Mouse (Mus musculus) CD4-positive, CD25-positive, alpha-beta regulatory T cell, adult 2 months (primary cell): ENCODE measurements around the gene Nckap5.
"Not testable (repeated sequence)": the region's sequence is repeated elsewhere in the genome, so short reads cannot be mapped to it uniquely, and the experiment has no call there.

ENCODE experiments used
- DNase-seq: peaks from one replicate; pipeline ENCODE4 v3.0.0-alpha.2; 2012; ENCODE audit warnings: low read depth, low spot score

Nckap5 gene

DNA sequence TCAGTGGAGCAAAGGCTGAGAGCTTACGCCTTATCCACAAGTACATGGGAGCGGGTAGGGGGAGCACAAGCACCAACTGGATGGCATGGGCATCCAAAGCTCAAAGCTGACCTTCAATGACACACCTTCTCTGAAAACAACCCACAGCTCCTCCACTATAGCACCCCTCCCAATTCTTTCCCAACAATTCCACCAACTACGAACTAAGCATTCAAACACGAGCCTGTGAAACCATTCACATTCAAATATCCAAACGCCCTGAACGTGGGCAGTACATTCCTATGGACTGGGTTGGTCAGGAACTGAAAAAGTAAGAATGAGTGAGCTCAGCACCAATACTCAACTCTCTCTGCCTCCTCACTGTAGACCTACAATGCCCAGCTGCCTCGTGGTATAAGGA, 646.8 kb downstream of the Nckap5 start:
- DNase-seq = no peak

DNA sequence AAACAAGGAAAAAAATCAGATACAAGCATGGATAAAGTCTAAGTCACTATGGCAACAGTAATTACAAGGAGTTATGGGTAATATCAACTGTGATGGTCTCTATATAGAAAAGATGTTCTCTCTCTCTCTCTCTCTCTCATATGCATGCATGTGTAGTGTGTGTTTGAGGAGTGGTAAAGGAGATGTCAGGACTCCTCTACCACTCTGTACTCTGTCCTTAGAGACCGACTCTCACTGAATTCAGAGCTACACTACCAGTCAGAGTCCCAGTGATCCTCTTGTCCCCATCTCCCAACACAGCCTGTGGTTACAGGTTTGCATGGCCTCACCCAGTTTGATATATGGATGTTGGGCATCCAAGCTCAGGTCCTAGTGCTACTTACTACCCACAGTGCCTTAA, 662.0 kb downstream of the Nckap5 start:
- DNase-seq = no peak

DNA sequence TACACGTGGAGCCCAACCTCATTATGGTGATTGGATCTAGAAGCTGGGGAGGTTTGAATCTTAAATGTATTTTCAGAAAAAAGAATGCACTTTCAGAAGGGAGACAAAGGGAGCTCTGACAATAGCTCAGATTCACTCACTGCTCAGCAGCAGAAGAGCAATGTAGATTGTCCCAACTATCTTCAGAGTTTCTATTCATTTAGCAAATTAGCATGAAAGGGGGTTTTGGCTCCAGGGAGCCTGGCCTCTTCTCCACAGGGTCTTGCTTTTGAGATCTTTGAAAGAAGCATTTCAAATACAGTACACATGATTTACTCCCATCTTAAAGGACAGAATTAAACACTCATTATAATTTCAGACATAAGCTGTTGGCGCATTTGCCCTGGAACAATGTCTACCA, 662.5 kb downstream of the Nckap5 start:
- no peak for DNase-seq

DNA sequence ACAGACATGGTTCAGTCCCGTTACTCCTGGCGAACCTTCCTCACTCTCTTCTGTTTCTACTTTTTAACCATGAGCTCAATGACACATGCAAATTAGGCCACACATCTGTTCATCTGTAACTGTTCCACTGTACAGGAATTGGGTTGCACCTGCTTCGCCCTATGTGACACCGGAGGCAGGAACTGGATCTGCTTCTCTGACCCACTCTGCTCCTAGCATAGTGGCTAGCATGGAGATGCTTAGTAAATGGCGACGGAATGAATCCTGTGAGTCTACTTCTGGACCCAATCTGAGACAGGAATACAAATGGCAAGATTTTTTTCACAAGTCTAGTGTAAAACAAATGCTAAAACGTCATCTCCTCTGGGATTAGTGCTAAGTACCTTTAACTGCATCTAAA, 663.1 kb downstream of the Nckap5 start:
- DNase-seq = no peak

DNA sequence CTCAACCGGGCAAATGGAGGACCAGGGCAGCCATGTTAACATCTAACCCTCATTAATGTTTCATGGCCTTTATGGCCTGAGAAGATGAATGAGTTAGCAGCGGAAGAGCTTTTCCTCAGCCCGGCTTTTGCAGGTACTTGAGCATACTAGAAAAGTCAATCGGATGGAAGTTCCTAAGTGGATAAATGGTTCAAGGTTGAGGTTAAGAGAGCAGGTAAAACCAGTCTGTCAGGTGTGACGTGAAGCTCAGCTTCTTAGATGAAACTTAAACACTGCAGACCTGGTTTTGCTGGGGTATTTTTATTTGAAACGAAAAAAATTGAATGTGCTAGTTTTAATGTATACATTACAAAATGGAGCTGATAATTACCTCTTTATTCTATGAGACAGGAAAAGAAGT, 671.3 kb downstream of the Nckap5 start:
- DNase-seq = no peak

DNA sequence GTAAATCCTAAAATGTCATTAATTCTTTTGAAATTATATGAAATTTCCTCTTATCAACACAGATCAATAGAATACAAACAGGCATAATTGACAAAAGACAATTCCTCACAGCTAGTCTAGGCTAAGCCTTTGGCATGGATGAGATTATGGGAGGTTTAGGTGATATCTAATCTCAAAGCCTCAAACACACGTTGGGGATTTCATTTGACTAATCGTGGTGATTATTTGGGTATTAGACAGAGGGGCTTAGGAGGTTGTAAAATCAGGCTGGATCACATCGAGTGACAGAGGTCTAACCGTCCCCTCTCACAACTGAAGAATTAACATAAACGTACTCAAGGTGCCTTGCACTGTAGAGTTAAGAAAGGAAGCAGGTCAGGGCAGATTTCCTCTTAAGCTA, 674.8 kb downstream of the Nckap5 start:
- DNase-seq = no peak

DNA sequence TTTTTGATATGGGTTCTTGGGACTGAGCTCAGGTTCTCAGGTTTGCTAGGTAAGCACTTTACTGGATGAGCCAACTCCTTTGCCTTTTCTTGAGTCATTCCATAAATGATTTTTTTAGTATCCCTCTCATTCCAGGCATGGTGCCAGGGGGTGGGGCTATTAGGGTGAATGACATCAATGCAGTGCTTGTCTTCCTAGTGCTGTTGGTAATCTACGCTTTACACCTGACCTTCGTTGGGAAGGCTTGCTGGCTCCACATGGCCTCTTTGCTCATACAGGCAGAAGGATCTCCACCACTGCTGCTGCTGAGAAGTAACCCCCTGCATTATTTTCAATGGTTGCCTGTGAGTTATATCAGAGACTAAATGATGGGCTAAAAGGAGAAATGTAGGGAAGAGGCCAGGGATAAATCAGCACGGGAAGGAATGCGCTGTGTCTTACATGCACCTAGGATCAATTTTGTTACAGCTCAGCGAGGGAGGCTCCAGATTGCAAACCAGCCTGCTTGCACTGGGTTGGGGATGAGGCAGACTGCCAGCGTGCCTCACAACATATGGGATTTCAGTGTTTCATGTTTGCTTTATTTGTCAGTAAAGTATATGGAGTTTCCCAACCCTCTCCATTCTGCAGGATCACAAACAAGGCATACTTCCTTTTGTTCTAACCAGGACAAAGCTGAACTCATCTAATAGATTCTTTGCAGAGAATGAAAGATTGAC, 676.9 kb downstream of the Nckap5 start:
- no peak for DNase-seq

DNA sequence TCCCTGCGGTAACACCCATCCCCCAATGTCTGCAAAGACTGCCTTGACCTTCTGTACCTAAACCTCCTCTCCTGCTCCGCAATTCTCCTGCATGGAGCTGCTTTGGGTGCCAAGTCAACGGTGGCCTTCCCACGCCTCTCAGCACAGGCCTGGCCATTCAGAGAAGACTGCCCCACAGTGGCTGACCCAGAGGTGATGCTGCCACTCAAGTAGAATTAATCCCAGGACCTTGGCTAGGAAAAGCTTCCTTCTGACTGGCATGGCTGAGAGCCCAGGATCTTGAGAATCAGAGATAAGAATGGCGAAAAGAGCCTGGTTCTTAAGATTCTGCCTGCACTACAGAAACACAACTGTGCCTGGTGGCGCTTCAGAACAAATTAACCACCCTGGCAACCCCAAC, 678.4 kb downstream of the Nckap5 start:
- no peak for DNase-seq

DNA sequence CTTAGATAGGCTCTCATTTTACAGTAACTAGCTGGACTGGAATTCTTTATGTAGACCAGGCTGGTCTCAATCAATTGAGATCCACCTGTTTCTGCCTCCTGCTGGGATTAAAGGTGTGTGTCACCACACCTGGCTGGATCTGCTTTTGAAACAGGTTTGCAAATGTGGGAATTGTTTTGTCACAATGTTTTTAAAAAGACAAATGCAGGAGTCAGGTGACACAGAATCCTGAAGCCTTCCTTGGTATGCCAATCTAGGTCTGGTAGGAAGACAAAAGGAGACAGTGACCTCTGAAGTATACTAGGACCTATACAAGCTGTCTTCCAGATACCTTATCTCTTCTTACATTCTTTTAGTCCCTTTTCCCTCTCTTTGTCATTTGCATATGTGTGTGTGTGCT, 680.6 kb downstream of the Nckap5 start:
- no peak for DNase-seq

DNA sequence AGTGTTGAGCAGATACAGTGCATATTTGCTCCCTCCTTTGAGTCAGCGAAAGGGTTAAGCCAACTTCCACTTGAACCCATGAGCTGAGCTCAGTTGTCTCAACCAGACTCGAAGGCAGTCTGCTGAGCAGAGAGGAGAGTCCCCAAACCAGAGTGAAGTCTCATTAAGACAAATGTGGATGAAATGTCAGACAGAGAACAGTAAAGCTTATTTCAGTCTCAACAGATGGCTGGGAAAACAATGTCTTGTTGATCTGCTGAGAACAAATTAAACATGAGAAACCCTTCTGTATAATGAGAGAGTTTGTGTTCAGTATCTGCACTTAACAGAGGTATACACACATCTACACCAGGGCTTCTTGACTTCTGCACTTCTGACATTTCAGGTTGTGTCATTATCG, 694.9 kb downstream of the Nckap5 start:
- DNase-seq = no peak

DNA sequence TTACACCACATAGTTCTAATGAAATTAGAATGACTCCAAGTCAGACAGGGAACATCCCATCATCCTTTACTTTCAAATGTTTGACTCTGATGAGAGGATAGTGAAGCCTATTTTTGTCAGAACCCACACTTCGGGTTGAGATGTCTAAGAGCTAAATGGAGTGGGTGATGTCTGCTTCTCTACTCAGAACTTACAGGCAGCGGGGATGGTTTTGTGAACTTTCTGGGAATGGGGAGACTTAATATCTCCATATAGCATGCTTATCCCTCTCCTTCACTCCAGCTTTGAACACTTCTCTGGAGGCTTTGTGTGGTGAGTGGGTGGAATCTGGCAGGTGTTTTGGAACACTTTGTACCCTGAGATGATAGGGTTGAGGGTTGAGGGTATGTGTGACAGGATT, 698.3 kb downstream of the Nckap5 start:
- no peak for DNase-seq

DNA sequence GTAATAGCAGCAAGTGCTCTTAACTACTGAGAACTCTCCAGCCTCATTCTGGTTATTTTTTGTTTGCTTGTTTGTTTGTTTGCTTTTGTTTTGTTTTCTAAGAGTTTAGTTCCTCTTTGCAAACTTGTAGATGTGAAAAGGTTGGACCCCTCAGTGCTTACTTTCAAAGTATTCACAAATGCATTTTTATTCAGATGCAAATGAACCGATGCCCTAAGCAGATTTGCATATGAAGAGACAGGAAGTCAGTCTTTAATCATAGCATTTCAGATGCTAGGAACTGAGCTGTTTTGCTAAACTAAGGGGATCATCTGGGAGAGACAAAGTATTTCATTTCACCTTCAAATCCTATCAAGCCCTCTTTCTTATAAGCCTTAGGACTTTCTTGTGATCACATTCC, 701.5 kb downstream of the Nckap5 start:
- DNase-seq = no peak

DNA sequence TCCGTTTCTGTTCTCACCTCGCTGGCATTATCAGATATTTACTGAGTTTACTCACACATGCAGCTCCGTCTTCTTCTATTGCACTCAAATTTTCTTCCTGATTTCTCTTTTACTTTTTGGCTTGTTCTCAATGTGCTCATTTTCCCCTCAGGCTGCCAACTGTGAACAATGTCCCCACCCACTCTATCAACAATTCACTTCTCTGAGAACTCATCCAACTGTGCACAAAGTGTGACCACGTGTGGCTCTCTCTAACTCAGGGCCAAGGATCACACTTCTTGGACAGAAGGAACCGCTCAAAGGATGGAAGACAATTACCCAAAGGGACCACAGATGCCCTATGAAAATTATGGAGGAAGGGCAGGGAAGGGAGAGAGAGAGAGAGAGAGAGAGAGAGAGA, 707.5 kb downstream of the Nckap5 start:
- DNase-seq = no peak

DNA sequence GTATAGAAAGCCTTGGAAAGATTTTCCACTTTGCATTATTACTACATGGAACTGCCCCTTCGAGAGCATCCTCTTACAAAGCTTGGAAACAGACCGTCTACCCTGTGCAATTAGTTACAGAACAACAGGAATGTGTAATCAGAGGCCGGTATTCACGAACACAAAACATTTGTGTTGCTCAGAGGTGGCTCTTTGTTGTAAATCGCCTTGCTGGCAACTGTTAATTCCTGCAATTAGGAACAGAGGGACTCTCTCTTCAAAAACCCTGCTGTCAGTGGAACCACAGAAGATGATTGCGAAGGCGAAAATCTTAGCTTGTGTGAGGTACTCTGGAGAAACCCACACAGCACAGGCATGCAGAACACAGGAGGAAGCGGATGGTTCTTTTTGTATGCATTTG, 710.1 kb downstream of the Nckap5 start:
- DNase-seq = no peak

DNA sequence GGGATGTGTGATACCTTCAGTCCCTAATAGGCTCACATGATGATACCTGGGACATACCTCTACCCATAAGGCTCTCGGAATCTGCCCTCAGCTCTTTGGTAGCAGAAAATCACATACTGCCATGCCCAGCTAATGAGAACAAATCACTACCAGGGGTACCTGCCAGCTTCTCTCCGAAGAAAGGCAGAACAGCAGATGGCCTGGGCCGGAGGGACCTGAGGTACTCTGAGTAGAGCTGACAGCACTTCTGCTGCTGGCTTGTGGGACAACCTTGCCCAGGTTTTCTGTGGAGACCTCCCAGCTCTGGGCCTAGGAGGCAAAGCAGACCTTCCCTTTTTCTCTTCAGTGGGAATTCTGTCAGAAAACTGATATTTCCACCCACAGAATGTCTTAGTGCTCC, 714.6 kb downstream of the Nckap5 start:
- DNase-seq = no peak

DNA sequence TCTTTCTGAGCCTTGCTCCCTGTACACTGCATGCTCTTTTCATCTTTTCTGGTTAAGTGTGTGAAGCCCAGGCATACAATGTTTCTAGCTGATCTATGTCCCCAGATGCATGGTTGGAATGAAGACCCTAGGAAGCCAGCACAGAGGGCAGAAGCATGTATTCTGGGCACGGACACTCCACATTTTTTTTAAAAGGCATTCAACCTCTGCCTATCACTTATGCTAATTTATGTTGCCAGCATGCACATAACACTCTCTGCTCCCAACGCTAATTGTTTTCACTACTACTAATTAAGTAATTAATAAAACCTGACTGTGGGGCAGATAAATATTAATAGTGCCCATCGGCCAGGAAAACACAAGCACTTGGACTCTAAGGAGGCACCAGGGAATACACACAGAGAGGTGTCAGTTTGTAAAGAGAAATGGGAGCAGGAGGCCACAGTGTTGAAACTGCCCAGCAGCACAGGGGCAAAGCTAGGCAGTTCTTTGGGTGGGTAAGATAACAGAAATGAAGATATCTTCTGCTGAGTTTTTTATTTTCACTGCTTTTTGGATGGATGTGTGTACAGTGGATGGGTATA, 724.8 kb downstream of the Nckap5 start:
- DNase-seq = no peak

DNA sequence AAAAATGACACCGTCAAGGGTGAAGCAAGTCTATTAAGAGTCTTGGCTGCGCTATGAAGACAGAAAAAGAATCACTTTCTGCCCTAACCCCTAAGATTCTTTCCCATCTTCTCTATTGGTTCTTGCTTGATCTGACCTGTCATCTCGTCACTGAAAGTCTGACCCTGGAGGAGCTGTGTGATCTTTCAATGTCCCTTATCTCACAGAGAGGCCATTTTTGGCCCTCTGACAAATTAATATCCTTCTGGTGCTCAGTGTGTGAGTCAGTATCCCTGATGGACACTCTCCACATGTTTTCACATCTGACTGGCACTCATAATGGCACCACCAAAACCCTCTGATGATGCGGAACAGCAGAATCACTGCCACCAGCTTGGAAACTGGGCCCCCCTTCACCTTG, 736.3 kb downstream of the Nckap5 start:
- no peak for DNase-seq

DNA sequence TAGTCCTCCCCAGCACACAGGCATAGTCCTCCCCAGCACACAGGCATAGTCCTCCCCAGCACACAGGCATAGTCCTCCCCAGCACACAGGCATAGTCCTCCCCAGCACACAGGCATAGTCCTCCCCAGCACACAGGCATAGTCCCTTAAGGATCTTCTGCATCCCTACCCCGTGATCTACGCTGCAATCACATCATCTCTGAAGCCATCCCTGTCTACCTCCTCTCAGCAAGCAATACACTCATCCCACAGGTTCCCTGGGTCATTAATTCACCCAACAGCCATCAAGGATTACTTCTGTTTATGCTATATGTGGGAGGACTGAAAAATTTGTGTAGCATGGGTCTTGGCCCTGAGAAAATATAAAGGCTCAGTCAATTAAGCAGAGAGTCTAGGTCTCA, 738.6 kb downstream of the Nckap5 start:
- not testable (repeated sequence) for DNase-seq

DNA sequence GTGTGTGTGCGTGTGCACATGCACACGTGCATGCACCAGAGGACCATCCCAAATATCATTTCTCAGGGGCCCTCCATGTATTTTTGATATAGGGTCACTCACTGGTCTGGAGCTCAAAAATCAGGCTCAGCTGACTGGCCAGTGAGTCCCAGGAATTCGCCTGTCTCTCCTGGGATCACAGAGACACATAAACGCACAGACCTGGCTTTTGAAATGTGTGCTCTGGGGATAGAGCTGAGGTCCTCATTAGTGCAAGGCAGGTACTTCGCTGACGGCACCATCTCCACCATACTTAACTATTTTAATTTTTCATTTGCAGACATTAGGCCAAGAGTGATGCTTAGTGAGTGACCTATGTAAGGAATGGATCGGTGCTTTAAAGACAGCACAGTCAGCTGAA, 743.4 kb downstream of the Nckap5 start:
- DNase-seq = no peak

DNA sequence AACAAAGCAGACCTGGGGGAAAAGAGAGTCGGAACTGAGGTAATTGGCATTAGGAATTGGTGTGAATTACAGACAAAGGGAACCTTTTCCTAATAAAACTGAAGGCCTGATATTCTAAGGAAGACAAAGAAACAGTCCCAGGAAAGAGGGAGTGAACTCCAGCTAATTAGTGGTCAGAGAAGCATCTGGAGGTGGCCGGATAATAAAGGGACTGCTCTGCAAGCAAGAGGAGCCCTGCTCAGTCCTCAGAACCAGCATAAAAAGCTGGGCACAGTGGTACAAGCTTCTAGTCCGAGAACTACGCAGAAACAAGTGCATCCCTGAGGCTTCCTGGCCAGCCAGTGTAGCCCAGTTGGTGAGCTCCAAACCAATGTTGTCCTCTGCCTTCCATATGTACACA, 754.3 kb downstream of the Nckap5 start:
- no peak for DNase-seq

DNA sequence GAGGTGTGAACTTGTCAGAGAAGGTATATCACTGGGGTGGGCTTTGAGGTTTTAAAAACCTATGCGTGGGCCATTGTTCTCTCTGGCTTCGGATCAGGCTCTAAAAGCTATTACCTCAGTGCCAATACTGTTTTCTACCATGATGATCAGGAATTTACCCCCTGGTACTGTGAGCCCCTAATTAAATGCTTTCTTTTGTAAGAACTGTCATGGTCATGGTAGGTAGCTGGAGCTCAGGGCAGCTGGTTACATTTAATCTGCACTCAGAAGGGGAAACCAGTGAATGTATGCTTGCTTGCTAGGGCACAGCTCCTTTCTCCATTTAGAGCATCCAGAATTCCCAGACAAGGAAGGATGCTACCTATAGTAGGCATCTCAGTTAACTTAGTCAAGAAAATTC, 759.7 kb downstream of the Nckap5 start:
- DNase-seq = no peak

DNA sequence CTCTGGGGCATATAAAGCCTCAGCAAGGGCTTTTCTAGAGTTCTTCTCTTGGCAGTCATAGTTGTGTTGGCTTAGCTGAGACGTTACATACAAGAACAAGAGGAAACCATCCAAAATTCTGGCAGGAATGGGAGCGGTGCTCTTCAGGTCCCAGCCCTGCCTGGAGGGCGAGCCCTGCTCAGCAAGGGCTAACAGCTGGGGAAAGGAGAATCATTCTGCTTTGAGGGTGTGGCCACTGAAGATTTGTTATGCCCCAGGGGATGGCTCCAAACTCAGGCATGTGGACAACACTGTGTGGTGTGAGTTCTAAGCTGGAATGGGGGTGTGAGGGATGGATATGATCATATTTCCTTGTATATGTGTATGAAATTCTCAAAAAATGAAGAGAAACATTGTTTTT, 779.1 kb downstream of the Nckap5 start:
- DNase-seq = no peak

DNA sequence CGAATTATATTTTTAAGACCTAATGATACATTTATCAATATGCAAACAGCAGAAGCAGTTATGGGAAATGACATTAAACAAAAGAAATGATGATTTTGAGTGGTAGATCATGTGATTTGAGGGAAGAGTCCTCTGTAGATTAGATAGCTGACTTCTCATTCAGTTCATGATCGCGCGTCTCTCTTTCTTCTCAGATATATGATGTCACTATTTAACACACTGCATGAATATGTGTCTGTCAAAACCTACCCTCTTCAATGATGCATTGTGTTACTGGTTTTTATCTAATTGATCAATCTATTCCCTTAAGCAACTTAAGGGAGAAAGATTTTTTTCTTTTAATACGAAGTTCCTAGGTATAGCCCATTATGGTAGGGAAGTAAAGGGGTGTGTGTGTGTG, 787.7 kb downstream of the Nckap5 start:
- no peak for DNase-seq

DNA sequence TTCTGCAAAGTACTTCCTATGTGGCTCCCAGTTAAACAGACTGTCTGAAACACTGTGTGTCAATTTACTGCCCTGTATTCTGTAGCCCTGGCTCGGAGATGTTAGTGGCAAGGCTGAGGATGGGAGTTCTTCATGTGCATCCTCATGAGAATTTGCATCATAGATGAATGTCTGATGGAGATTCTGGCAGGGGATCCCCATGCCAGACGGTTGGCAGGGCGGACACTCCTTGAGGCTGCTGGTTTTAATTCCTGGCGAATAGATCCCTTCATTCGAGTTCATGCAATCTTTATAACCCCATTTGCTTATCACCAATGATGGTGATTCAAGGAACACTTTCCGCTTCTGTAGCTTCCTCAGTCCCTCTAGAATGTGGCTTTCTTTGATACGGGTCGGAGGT, 803.1 kb downstream of the Nckap5 start:
- no peak for DNase-seq
